Mouse (Mus musculus): ENCODE data around the gene Plet1.

GRCm38 (mm10) chr9:50457596-50457995, 36.7 kb upstream of the Plet1 start:
- TF ChIP-seq CTCF (IDR thresholded peaks at IDR 0.05; ENCODE audit: low read depth) (no peak), EP300 (IDR thresholded peaks at IDR 0.05; ENCODE audit: low read depth) (no peak)
